Mouse (Mus musculus) megakaryocyte, embryonic 14.5 days (primary cell): ENCODE measurements around the gene Olfr133. TPM values are rescaled to one million over a fixed set of nuclear protein-coding genes. Genes with fewer than 3 reads are reported as not detected.
"Not testable (repeated sequence)": the region's sequence is repeated elsewhere in the genome, so short reads cannot be mapped to it uniquely, and the experiment has no call there.

ENCODE experiments used
- H3K27me3 ChIP-seq: replicated peaks from 2 replicates; pipeline ENCODE3; 2012; ENCODE audit warnings: inconsistent platforms
- H3K36me3 ChIP-seq: replicated peaks from 2 replicates; pipeline ENCODE3; 2012; ENCODE audit warnings: low read length, inconsistent platforms, mixed read lengths
- H3K4me1 ChIP-seq: 2 replicates; pipeline ENCODE4 v1.6.1; 2012; ENCODE audit warnings: inconsistent platforms
- H3K4me3 ChIP-seq: replicated peaks from 2 replicates; pipeline ENCODE3; 2012; ENCODE audit warnings: moderate library complexity, mild to moderate bottlenecking, inconsistent platforms
- H3K9me3 ChIP-seq: 2 replicates; pipeline ENCODE4 v1.6.1; 2012; ENCODE audit warnings: inconsistent platforms
- FLI1 ChIP-seq: IDR thresholded peaks from 2 replicates; pipeline ENCODE4 v1.6.1; 2012; ENCODE audit warnings: low read length, inconsistent platforms, mixed read lengths
- GATA1 ChIP-seq: IDR thresholded peaks from 3 replicates; pipeline ENCODE4 v1.6.1; 2012; ENCODE audit warnings: mixed read lengths, low read length, inconsistent platforms, borderline replicate concordance
- polyA plus RNA-seq: library from polyadenylated mRNA; stranded (reverse); fragments of >175 nt; gene quantifications from 2 replicates; pipeline ENCODE4 v1.2.3, GENCODE M21; 2012; ENCODE audit warnings: low replicate concordance; ENCODE audit not compliant: insufficient read depth

Gene Olfr133
- not detected in 2 replicates for polyA plus RNA-seq

GRCm38 (mm10) chr17:38144981-38145380 lies at the start of gene Olfr133:
Gene Olfr133, plus strand, starts transcription at chr17:38145281.
- no peak within 1 kb of the TSS for H3K4me3 ChIP-seq
- no peaks in the 10 kb centered on the region for H3K27me3 ChIP-seq
- no peaks in the 10 kb centered on the region for H3K9me3 ChIP-seq
- TF ChIP-seq FLI1: no peak
- TF ChIP-seq GATA1: no peak
- no peaks in the 10 kb centered on the region for H3K36me3 ChIP-seq
- H3K4me1 ChIP-seq: no peaks in the 10 kb centered on the region

- not testable (repeated sequence) for H3K4me3 ChIP-seq, H3K36me3 ChIP-seq, H3K27me3 ChIP-seq, H3K4me1 ChIP-seq
- peaks cover 18% of the 10 kb centered on the region for H3K9me3 ChIP-seq
Observed at GRCm38 (mm10) chr17:38124199-38124598, 20.9 kb upstream of the Olfr133 start.

- not testable (repeated sequence) for H3K4me3 ChIP-seq, H3K36me3 ChIP-seq, H3K27me3 ChIP-seq, H3K4me1 ChIP-seq
- H3K9me3 ChIP-seq: peaks cover 18% of the 10 kb centered on the region
Observed at GRCm38 (mm10) chr17:38125371-38125770, 19.7 kb upstream of the Olfr133 start.

- Histone ChIP-seq H3K9me3 (0 out of 2 replicates have a peak, but pooled peaks cover 8% of the 10 kb centered on the region), H3K4me3 (no peak within 1 kb of the TSS)
Observed at GRCm38 (mm10) chr17:38134426-38134825, 10.7 kb upstream of the Olfr133 start, which contains the start of gene Olfr132. Gene Olfr132, minus strand, starts transcription at chr17:38134526.

GRCm38 (mm10) chr17:38171088-38171487 lies 26.0 kb downstream of the Olfr133 start, which contains the start of gene Olfr134:
Gene Olfr134, plus strand, starts transcription at chr17:38171388.
- H3K9me3 ChIP-seq: no peaks in the 10 kb centered on the region

More at GRCm38 (mm10) chr17:38134426-38134825, 10.7 kb upstream of the Olfr133 start, which contains the start of gene Olfr132:
- TF ChIP-seq GATA1: no peak
- TF ChIP-seq FLI1: no peak
- H3K27me3 ChIP-seq: no peaks in the 10 kb centered on the region
- no peaks in the 10 kb centered on the region for H3K36me3 ChIP-seq
- no peaks in the 10 kb centered on the region for H3K4me1 ChIP-seq

More at GRCm38 (mm10) chr17:38171088-38171487, 26.0 kb downstream of the Olfr133 start, which contains the start of gene Olfr134:
- Histone ChIP-seq H3K4me3 (no peak within 1 kb of the TSS), H3K27me3 (no peaks in the 10 kb centered on the region), H3K36me3 (no peaks in the 10 kb centered on the region), H3K4me1 (no peaks in the 10 kb centered on the region)
- no peak for TF ChIP-seq FLI1
- no peak for TF ChIP-seq GATA1

Other genes with a start within 250 kb of the Olfr133 start
- not detected in 2 replicates for gene Olfr127, start 244.8 kb upstream of the Olfr133 start, polyA plus RNA-seq
- not detected in 2 replicates for gene Olfr128, start 224.7 kb upstream of the Olfr133 start, polyA plus RNA-seq
- gene Olfr761, start 192.2 kb upstream of the Olfr133 start, polyA plus RNA-seq: not detected in 2 replicates
- not detected in 2 replicates for gene Olfr129, start 85.2 kb upstream of the Olfr133 start, polyA plus RNA-seq
- gene Olfr130, start 81.4 kb upstream of the Olfr133 start, polyA plus RNA-seq: not detected in 2 replicates
- gene Olfr131, start 56.6 kb upstream of the Olfr133 start, polyA plus RNA-seq: not detected in 2 replicates
- not detected in 2 replicates for gene Olfr132, start 10.8 kb upstream of the Olfr133 start, polyA plus RNA-seq
- gene Olfr134, start 26.1 kb downstream of the Olfr133 start, polyA plus RNA-seq: not detected in 2 replicates
- not detected in 2 replicates for gene Olfr135, start 59.1 kb downstream of the Olfr133 start, polyA plus RNA-seq
- gene Olfr138, start 115.8 kb downstream of the Olfr133 start, polyA plus RNA-seq: not detected in 2 replicates
- not detected in 2 replicates for gene Olfr137, start 162.3 kb downstream of the Olfr133 start, polyA plus RNA-seq
- 2.0 TPM in 1 of 2 replicates, not detected in the other for gene Olfr136, start 184.6 kb downstream of the Olfr133 start, polyA plus RNA-seq